Mouse (Mus musculus) ES-Bruce4 (cell line): Measurements from ENCODE around the gene Zmat5.

Experiments
- CTCF ChIP-seq: IDR thresholded peaks from one replicate; pipeline ENCODE4 v1.8.1; 2011; ENCODE audit warnings: low read depth, low read length
- POLR2A ChIP-seq: IDR thresholded peaks from one replicate; pipeline ENCODE4 v1.8.1; 2011; ENCODE audit warnings: low read length; ENCODE audit not compliant: insufficient read depth

DNA sequence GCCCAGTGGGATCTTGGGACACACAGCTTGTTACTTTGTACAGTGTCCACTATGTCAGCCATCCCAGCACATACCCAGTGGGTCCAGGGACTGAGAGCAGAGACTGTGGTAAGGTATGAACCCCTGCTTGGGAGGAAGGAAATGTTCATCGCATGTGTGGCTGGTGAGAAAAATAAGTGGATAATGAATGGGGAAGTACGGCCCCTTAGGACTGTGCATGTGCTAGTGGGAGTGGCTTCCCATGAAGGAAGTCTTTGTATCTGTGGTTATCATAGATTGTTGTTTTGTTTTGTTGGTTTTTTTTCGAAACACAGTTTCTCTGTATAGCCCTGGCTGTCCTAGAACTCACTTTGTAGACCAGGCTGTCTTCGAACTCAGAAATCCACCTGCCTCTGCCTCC lies 10.2 kb downstream of the Zmat5 start:
- TF ChIP-seq CTCF, result no peak
- no peak for TF ChIP-seq POLR2A
